Comparison of ENCODE assay signal across 14 mouse cellular contexts in genomic region chr7:96420926-96421605, GRCm38 (mm10).
DNase-seq lines count a peak whose midpoint lies in the region; ATAC-seq and TF ChIP-seq lines count a peak whose summit lies in the region.
"Had no signal": no experiment of that assay in that cellular context is flagged by ENCODE, and none has a peak within 500 bp of the region (broad histone marks: within the 10 kb centered on the region; RNA-seq: fewer than 3 reads in every experiment).

No protein-coding gene starts in this region.

- WGBS in kidney, adult 2 months, result 70% methylated on average over 9 of the region's 9 CpGs
- 63% methylated on average over 9 of the region's 9 CpGs for WGBS in kidney, embryonic 15.5 days
- WGBS in heart, embryonic 12.5 days, result 28% methylated on average over 9 of the region's 9 CpGs
- 90% methylated on average over 9 of the region's 9 CpGs for WGBS in thymus, adult 2 months
- WGBS in forebrain, embryonic 10.5 days, result 85% methylated on average over 9 of the region's 9 CpGs

- H3K27me3 ChIP-seq in kidney, adult 2 months (replicated peaks; ENCODE audit: control insufficient read depth, insufficient read depth, low read length), result no peaks in the 10 kb centered on the region
- H3K27me3 ChIP-seq in kidney, embryonic 15.5 days, result no peaks in the 10 kb centered on the region
- peaks cover 69% of the 10 kb centered on the region for H3K27me3 ChIP-seq in heart, embryonic 12.5 days (replicated peaks)
- no peaks in the 10 kb centered on the region for H3K27me3 ChIP-seq in thymus, adult 2 months (ENCODE audit: control insufficient read depth, insufficient read depth, low read length)
- H3K27me3 ChIP-seq in forebrain, embryonic 10.5 days (ENCODE audit: poor library complexity, severe bottlenecking), result no peaks in the 10 kb centered on the region
- H3K27me3 ChIP-seq: intestine, embryonic 15.5 days; midbrain, embryonic 12.5 days; neural tube, embryonic 15.5 days had no signal

- TF ChIP-seq POLR2A in kidney, adult 2 months (IDR thresholded peaks at IDR 0.05; ENCODE audit: low read depth, low read length), result no peak
- TF ChIP-seq POLR2A in thymus, adult 2 months (IDR thresholded peaks at IDR 0.05; ENCODE audit: control insufficient read depth, extremely low read depth, insufficient read depth, low read length, poor library complexity), result no peak

- no peak overlapping the region for H3K27ac ChIP-seq in kidney, adult 2 months (ENCODE audit: insufficient read depth, low read depth, low read length)
- no peak overlapping the region for H3K27ac ChIP-seq in kidney, embryonic 15.5 days
- H3K27ac ChIP-seq in heart, embryonic 12.5 days (ENCODE audit: poor library complexity, severe bottlenecking), result peak overlapping the region; percentile 60
- no peak overlapping the region for H3K27ac ChIP-seq in thymus, adult 2 months (ENCODE audit: control insufficient read depth, insufficient read depth, low read length)
- H3K27ac ChIP-seq in forebrain, embryonic 10.5 days, result no peak overlapping the region
- H3K27ac ChIP-seq: intestine, embryonic 15.5 days; midbrain, embryonic 12.5 days; neural tube, embryonic 15.5 days had no signal

- no peak for TF ChIP-seq CTCF in kidney, adult 2 months (conservative IDR thresholded peaks at IDR 0.05; ENCODE audit: insufficient read depth, insufficient read length, low read depth, low read length)
- TF ChIP-seq CTCF in thymus, adult 2 months (IDR thresholded peaks at IDR 0.05; ENCODE audit: borderline replicate concordance, control insufficient read depth, extremely low read depth, insufficient read depth, low read length, poor library complexity), result no peak

- H3K9me3 ChIP-seq in kidney, embryonic 15.5 days (replicated peaks), result no peaks in the 10 kb centered on the region
- H3K9me3 ChIP-seq in heart, embryonic 12.5 days (replicated peaks), result no peaks in the 10 kb centered on the region
- H3K9me3 ChIP-seq in forebrain, embryonic 10.5 days, result no peaks in the 10 kb centered on the region
- H3K9me3 ChIP-seq: intestine, embryonic 15.5 days; midbrain, embryonic 12.5 days; neural tube, embryonic 15.5 days had no signal

- H3K4me1 ChIP-seq in kidney, adult 2 months (ENCODE audit: control insufficient read depth, insufficient read depth, low read length), result 0 out of 2 replicates have a peak, but pooled peaks cover 2% of the 10 kb centered on the region
- peaks cover 51% of the 10 kb centered on the region for H3K4me1 ChIP-seq in kidney, embryonic 15.5 days
- peaks cover 28% of the 10 kb centered on the region for H3K4me1 ChIP-seq in heart, embryonic 12.5 days (replicated peaks)
- no peaks in the 10 kb centered on the region for H3K4me1 ChIP-seq in thymus, adult 2 months (replicated peaks; ENCODE audit: control insufficient read depth, insufficient read depth, low read length)
- H3K4me1 ChIP-seq in forebrain, embryonic 10.5 days, result peaks cover 41% of the 10 kb centered on the region
- H3K4me1 ChIP-seq: midbrain, embryonic 12.5 days had no signal

- H3K9ac ChIP-seq in kidney, embryonic 15.5 days, result no peak overlapping the region
- H3K9ac ChIP-seq in heart, embryonic 12.5 days, result no peak overlapping the region
- H3K9ac ChIP-seq: intestine, embryonic 15.5 days; midbrain, embryonic 12.5 days; neural tube, embryonic 15.5 days had no signal

- peak; percentile 46 for DNase-seq in kidney, adult 2 months
- DNase-seq in kidney, adult 9 months, result peak; percentile 28
- peak; percentile 69 for DNase-seq in lung, postnatal 25 days (ENCODE audit: low spot score)
- no peak for DNase-seq in thymus, adult 2 months
- DNase-seq in forebrain, embryonic 10.5 days (ENCODE audit: extremely low spot score, low spot score), result no peak
- DNase-seq: cerebellum, adult 9-10 months; spleen, adult 18-20 months had no signal

- H3K36me3 ChIP-seq in kidney, adult 2 months (ENCODE audit: control insufficient read depth, insufficient read depth, low read length), result no peaks in the 10 kb centered on the region
- H3K36me3 ChIP-seq in kidney, embryonic 15.5 days, result no peaks in the 10 kb centered on the region
- no peaks in the 10 kb centered on the region for H3K36me3 ChIP-seq in heart, embryonic 12.5 days
- H3K36me3 ChIP-seq in thymus, adult 2 months (ENCODE audit: control insufficient read depth, insufficient read depth, low read length), result no peaks in the 10 kb centered on the region
- no peaks in the 10 kb centered on the region for H3K36me3 ChIP-seq in forebrain, embryonic 10.5 days (replicated peaks)
- H3K36me3 ChIP-seq: intestine, embryonic 15.5 days; midbrain, embryonic 12.5 days; neural tube, embryonic 15.5 days had no signal

- no peak overlapping the region for H3K4me3 ChIP-seq in kidney, adult 2 months (ENCODE audit: insufficient read depth, low read depth, low read length)
- H3K4me3 ChIP-seq in kidney, embryonic 15.5 days (replicated peaks), result no peak overlapping the region
- H3K4me3 ChIP-seq in heart, embryonic 12.5 days, result no peak overlapping the region
- H3K4me3 ChIP-seq in thymus, adult 2 months (ENCODE audit: control insufficient read depth, insufficient read depth, low read length), result no peak overlapping the region
- no peak overlapping the region for H3K4me3 ChIP-seq in forebrain, embryonic 10.5 days
- H3K4me3 ChIP-seq: intestine, embryonic 15.5 days; midbrain, embryonic 12.5 days; neural tube, embryonic 15.5 days had no signal

- H3K4me2 ChIP-seq in kidney, embryonic 15.5 days, result no peak overlapping the region
- no peak overlapping the region for H3K4me2 ChIP-seq in heart, embryonic 12.5 days
- H3K4me2 ChIP-seq: intestine, embryonic 15.5 days; midbrain, embryonic 12.5 days; neural tube, embryonic 15.5 days had no signal

- ATAC-seq in kidney, embryonic 15.5 days (replicated peaks; ENCODE audit: low FRiP score), result no peak
- peak; percentile 88 for ATAC-seq in heart, embryonic 12.5 days (ENCODE audit: insufficient number of reproducible peaks, low FRiP score)
- ATAC-seq in CD4-positive, CD25-positive, alpha-beta regulatory T cell, adult 4 months, result no peak
- ATAC-seq: activated CD4-positive, CD25-positive, alpha-beta regulatory T cell, adult 4 months; intestine, embryonic 15.5 days had no signal

Comparison
In these comparisons a context has a peak if more than half of its experiments do, and no peak if none do; other contexts are left out.
1. DNase-seq: peak in kidney, adult 2 months (single experiment), kidney, adult 9 months (single experiment) and lung, postnatal 25 days (single experiment); none in thymus, adult 2 months (single experiment) and forebrain, embryonic 10.5 days (single experiment).